Mouse (Mus musculus) MEL (cell line): Measurements from ENCODE around the gene Tbc1d20. TPM values are rescaled to one million over a fixed set of nuclear protein-coding genes. Genes with fewer than 3 reads are reported as not detected.

ENCODE experiments used
- DNase-seq: peaks from one replicate; pipeline ENCODE4 v3.0.0; 2011; ENCODE audit warnings: low read depth, low spot score
- H3K27ac ChIP-seq: 2 replicates; pipeline ENCODE4 v1.5.1; 2012; ENCODE audit warnings: low read depth, mild to moderate bottlenecking, control low read depth, low read length, moderate library complexity; ENCODE audit not compliant: control insufficient read depth
- H3K27me3 ChIP-seq, 2 experiments: fragments of 150-350 bp in 1 of 2; sonication (generic) in 1 of 2; 2 replicates each; pipeline ENCODE4 v1.6.1; 2012; ENCODE audit warnings: low read length in 2 of 2, mild to moderate bottlenecking in 2 of 2, improper control_type of control experiment in 1 of 2, moderate library complexity in 1 of 2; ENCODE audit not compliant: insufficient read depth in 2 of 2, control insufficient read depth in 1 of 2
- H3K36me3 ChIP-seq, 2 experiments: 2 replicates each; pipeline ENCODE4 v1.6.1; 2012 to 2014; ENCODE audit warnings: low read length in 2 of 2, improper control_type of control experiment in 1 of 2, inconsistent platforms in 1 of 2, mild to moderate bottlenecking in 1 of 2; ENCODE audit not compliant: insufficient read depth in 2 of 2, control insufficient read depth in 1 of 2
- H3K4me1 ChIP-seq, 2 experiments: fragments of 150-350 bp in 1 of 2; sonication (generic) in 1 of 2; 2 replicates each; pipeline ENCODE4 v1.6.1; 2012; ENCODE audit warnings: low read length in 2 of 2, improper control_type of control experiment in 1 of 2, mild to moderate bottlenecking in 1 of 2; ENCODE audit not compliant: insufficient read depth in 2 of 2, control insufficient read depth in 1 of 2
- H3K4me3 ChIP-seq, 2 experiments: fragments of 150-350 bp in 1 of 2; sonication (generic) in 1 of 2; 2 replicates each; pipeline ENCODE4 v1.5.1; 2012; ENCODE audit warnings: low read depth in 2 of 2, low read length in 2 of 2, mild to moderate bottlenecking in 2 of 2, moderate library complexity in 2 of 2, control low read depth in 1 of 2, improper control_type of control experiment in 1 of 2; ENCODE audit not compliant: control insufficient read depth in 1 of 2, insufficient read depth in 1 of 2
- H3K79me2 ChIP-seq: 2 replicates; pipeline ENCODE4 v1.6.1; 2012; ENCODE audit warnings: mild to moderate bottlenecking, low read length, moderate library complexity; ENCODE audit not compliant: control insufficient read depth, poor library complexity, insufficient read depth
- H3K9ac ChIP-seq: 2 replicates; pipeline ENCODE4 v1.6.1; 2012; ENCODE audit warnings: low read depth, mild to moderate bottlenecking, control low read depth, low read length, moderate library complexity; ENCODE audit not compliant: control insufficient read depth, poor library complexity, severe bottlenecking
- H3K9me3 ChIP-seq: fragments of 150-350 bp; sonication (generic); replicated peaks from 2 replicates; pipeline ENCODE4 v1.6.1; 2012; ENCODE audit warnings: mild to moderate bottlenecking, low read length, improper control_type of control experiment, moderate library complexity; ENCODE audit not compliant: insufficient read depth
- BHLHE40 ChIP-seq: IDR thresholded peaks from 2 replicates; pipeline ENCODE4 v1.6.1; 2012; ENCODE audit warnings: low read depth, mild to moderate bottlenecking, inconsistent platforms, low read length, improper control_type of control experiment, borderline replicate concordance
- ELF1 ChIP-seq: IDR thresholded peaks from 2 replicates; pipeline ENCODE4 v1.6.1; 2014; ENCODE audit warnings: low read depth, mild to moderate bottlenecking, inconsistent platforms, low read length, improper control_type of control experiment, moderate library complexity
- ETS1 ChIP-seq: IDR thresholded peaks from 2 replicates; pipeline ENCODE4 v1.6.1; 2012; ENCODE audit warnings: low read depth, mild to moderate bottlenecking, inconsistent platforms, low read length, improper control_type of control experiment, moderate library complexity
- GATA1 ChIP-seq: IDR thresholded peaks from 2 replicates; pipeline ENCODE4 v1.6.1; 2011; ENCODE audit warnings: low read depth, low read length, improper control_type of control experiment
- MXI1 ChIP-seq: IDR thresholded peaks from 2 replicates; pipeline ENCODE4 v1.6.1; 2011; ENCODE audit warnings: mild to moderate bottlenecking, low read depth, low read length, improper control_type of control experiment
- MYB ChIP-seq: IDR thresholded peaks from 2 replicates; pipeline ENCODE4 v1.6.1; 2011; ENCODE audit warnings: mild to moderate bottlenecking, low read depth, low read length, improper control_type of control experiment
- MYC ChIP-seq: IDR thresholded peaks from 2 replicates; pipeline ENCODE4 v1.6.1; 2011; ENCODE audit warnings: low read depth, mild to moderate bottlenecking, low read length, improper control_type of control experiment, moderate library complexity
- NRF1 ChIP-seq: IDR thresholded peaks from 2 replicates; pipeline ENCODE4 v1.6.1; 2014; ENCODE audit warnings: low read depth, mild to moderate bottlenecking, inconsistent platforms, low read length, improper control_type of control experiment, moderate library complexity; ENCODE audit not compliant: poor library complexity, insufficient read depth, severe bottlenecking
- POLR2A ChIP-seq, 2 experiments: IDR thresholded peaks; 2 replicates each; pipeline ENCODE4 v1.6.1; 2011 to 2012; ENCODE audit warnings: low read length in 2 of 2, mild to moderate bottlenecking in 2 of 2, control low read depth in 1 of 2, improper control_type of control experiment in 1 of 2, low read depth in 1 of 2, moderate library complexity in 1 of 2; ENCODE audit not compliant: control insufficient read depth in 1 of 2, insufficient read depth in 1 of 2, poor library complexity in 1 of 2
- POLR2AphosphoS5 ChIP-seq: IDR thresholded peaks from 2 replicates; pipeline ENCODE4 v1.6.1; 2012; ENCODE audit warnings: low read depth, borderline replicate concordance, mild to moderate bottlenecking, inconsistent platforms, low read length, moderate library complexity, mixed read lengths
- RAD21 ChIP-seq: IDR thresholded peaks from 2 replicates; pipeline ENCODE4 v1.6.1; 2011; ENCODE audit warnings: mild to moderate bottlenecking, low read depth, low read length, improper control_type of control experiment
- RCOR1 ChIP-seq: IDR thresholded peaks from 2 replicates; pipeline ENCODE4 v1.6.1; 2012; ENCODE audit warnings: low read depth, mild to moderate bottlenecking, inconsistent platforms, low read length, improper control_type of control experiment
- SIN3A ChIP-seq: IDR thresholded peaks from 2 replicates; pipeline ENCODE4 v1.6.1; 2012; ENCODE audit warnings: low read length, improper control_type of control experiment, inconsistent platforms
- SMC3 ChIP-seq: IDR thresholded peaks from 2 replicates; pipeline ENCODE4 v1.6.1; 2011; ENCODE audit warnings: low read depth, low read length, improper control_type of control experiment
- TCF12 ChIP-seq: IDR thresholded peaks from 2 replicates; pipeline ENCODE4 v1.6.1; 2014; ENCODE audit warnings: low read depth, mild to moderate bottlenecking, inconsistent platforms, low read length, improper control_type of control experiment, moderate library complexity
- UBTF ChIP-seq: IDR thresholded peaks from 2 replicates; pipeline ENCODE4 v1.6.1; 2012; ENCODE audit warnings: low read depth, mild to moderate bottlenecking, inconsistent platforms, low read length, improper control_type of control experiment, moderate library complexity, borderline replicate concordance; ENCODE audit not compliant: insufficient read depth
- ZMIZ1 ChIP-seq: IDR thresholded peaks from 2 replicates; pipeline ENCODE4 v1.6.1; 2012; ENCODE audit warnings: low read depth, mild to moderate bottlenecking, inconsistent platforms, low read length, improper control_type of control experiment, moderate library complexity
- ZNF384 ChIP-seq: IDR thresholded peaks from 2 replicates; pipeline ENCODE4 v1.6.1; 2012; ENCODE audit warnings: low read depth, mild to moderate bottlenecking, inconsistent platforms, low read length, improper control_type of control experiment
- polyA plus RNA-seq, 2 experiments: library from polyadenylated mRNA; stranded (reverse) in 1 of 2; unstranded in 1 of 2; fragments of >175 nt in 1 of 2; fragments of >200 nt in 1 of 2; gene quantifications; 2 replicates each; pipeline versions ENCODE4 v1.2.1 to v1.2.4; 2012; ENCODE audit warnings: low replicate concordance in 2 of 2, low read depth in 1 of 2; ENCODE audit not compliant: insufficient read length in 2 of 2, insufficient read depth in 1 of 2, missing spikeins in 1 of 2
- total RNA-seq: library from RNA; depleted of rRNA; stranded (reverse); fragments of 300-350 nt; gene quantifications from 2 replicates; pipeline ENCODE4 v1.2.3, GENCODE M21; 2012

Gene Tbc1d20
- total and polyA plus RNA-seq, 3 experiments: 19.6 to 31.4 TPM; not detected in 1

DNA sequence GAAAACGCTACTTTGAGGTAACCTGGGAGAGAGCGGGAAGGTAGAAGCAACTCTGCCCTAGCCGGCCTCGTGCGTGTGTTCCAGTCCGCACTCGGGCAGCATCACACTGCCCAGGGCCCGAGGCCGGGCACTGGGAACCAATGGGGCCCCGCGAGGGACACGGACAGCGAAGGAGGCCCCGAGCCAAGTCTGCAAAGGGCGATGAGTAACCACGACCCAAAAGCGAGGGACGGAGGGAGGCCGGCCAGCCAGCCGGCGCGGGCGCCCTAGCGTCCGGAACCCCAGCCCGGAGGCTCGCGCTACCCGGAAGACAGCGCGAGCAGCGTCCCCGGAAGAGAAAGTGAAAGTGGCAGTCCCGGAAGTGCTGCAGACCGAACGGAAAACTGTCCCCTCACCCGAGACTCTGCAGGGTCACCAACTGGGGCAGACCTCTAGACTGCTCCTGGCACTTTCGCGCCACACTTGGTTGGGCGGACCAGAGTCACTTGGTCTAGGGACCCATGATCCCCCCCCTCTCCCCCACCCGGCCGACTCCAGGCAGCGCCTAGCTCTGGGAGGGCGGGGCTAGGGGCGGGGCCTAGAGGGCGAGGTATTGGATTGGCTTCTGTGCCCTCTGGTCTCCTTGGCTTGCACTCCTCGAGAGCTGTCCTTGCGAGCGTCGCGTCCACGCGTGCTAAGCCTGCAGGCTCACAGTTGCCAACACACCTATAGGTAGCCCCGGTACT lies 38.6 kb downstream of the Tbc1d20 start, which contains the start of gene Rbck1 (continued):
- TF ChIP-seq MYC: peak; percentile 78
- TF ChIP-seq POLR2AphosphoS5: no peak
- TF ChIP-seq TCF12: peak; percentile 46
- TF ChIP-seq NRF1: peak; percentile 48
- peak; percentile 90 for TF ChIP-seq ETS1
- TF ChIP-seq MYB: 0 out of 2 replicates have a peak, but pooled peaks have one; percentile 21
- TF ChIP-seq SMC3: peak; percentile 2; the same call in 1 of the 2 replicates

DNA sequence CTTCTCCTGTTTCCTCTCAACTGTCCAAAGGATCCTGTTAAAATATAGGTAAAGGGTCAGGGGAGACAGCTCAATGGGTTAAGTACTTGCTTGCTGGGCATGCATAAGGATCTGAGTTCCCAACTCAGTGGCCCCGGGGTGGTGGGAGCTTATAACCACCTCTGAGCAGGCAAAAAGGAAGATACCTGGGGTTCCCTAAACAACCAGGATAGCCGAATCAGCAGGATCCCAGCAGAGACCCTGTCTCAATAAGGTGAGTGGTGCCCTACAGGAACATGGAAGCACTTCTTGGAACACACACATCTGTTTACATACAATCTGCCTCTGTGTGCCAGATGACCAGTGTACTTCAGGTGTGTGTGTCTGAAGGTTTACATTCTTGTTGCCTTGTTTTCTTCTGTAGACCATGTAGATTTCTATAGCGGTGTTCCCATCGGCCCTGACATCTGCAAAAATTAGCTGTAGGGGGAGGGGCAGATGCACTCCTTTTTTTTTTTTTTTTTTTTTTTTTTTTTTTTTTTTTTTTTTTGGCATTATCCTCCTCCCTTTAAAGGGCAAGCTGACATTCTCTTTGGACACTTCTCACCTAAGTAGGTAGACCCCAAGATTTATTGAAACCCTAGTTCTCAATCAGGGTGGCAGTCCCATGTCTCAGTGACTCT lies 39.8 kb downstream of the Tbc1d20 start:
- TF ChIP-seq RCOR1: no peak
- no peak for TF ChIP-seq UBTF
- no peak for TF ChIP-seq POLR2A (IDR thresholded peaks at IDR 0.05; ENCODE audit: control insufficient read depth in 1 of 2, insufficient read depth in 1 of 2, low read depth in 1 of 2, low read length in 2 of 2, poor library complexity in 1 of 2)
- no peak for TF ChIP-seq MYC
- no peak for TF ChIP-seq ZMIZ1
- no peak for TF ChIP-seq TCF12
- no peak for TF ChIP-seq RAD21
- no peak for TF ChIP-seq GATA1
- TF ChIP-seq ZNF384: peak; percentile 94
- Histone ChIP-seq H3K4me1 (peaks cover 20 to 41% of the 10 kb centered on the region in 2 experiments), H3K79me2 (peaks cover 25% of the 10 kb centered on the region), H3K4me3 (no peak overlapping the region), H3K36me3 (peaks cover 1 to 36% of the 10 kb centered on the region in 2 experiments; a peak in 3 of 4 replicates), H3K9ac (no peak overlapping the region), H3K27me3 (no peaks in the 10 kb centered on the region), H3K27ac (no peak overlapping the region), H3K9me3 (no peaks in the 10 kb centered on the region)
- DNase-seq: peak; percentile 40

DNA sequence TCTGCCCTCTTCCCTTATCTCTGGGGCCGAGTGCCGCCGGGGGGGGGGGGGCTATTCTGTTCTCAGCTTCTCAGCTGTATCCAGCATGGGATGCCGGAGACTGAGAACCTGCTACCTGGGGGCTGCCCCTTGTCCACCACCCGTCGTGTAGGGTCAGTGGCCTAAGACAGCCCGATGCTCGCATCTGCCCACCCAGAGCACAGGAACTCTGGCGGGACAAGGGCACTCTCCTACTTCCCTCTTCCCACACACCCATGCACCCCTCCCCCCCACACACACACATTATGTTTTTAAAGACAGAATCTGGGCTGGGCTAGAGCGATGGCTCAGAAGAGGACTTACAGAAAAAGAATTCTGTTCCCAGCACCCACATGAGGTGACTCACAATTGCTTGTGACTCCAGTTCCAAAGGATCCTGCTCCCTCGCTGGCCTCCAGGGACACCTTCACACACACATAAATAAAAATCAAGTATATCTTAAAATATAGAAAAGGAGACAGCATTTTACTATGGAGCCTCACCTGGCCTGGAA lies 41.7 kb downstream of the Tbc1d20 start:
- Histone ChIP-seq H3K4me3 (no peak overlapping the region), H3K9me3 (no peaks in the 10 kb centered on the region), H3K27ac (no peak overlapping the region), H3K36me3 (peaks cover 9 to 33% of the 10 kb centered on the region in 2 experiments; a peak in 3 of 4 replicates), H3K79me2 (peaks cover 29% of the 10 kb centered on the region), H3K9ac (no peak overlapping the region; the same call in 1 of the 2 replicates), H3K27me3 (no peaks in the 10 kb centered on the region), H3K4me1 (peaks cover 18 to 44% of the 10 kb centered on the region in 2 experiments)
- DNase-seq: peak; percentile 63
- TF ChIP-seq SIN3A (peak; percentile 26; the same call in 1 of the 2 replicates), BHLHE40 (no peak), MXI1 (no peak), ELF1 (0 out of 2 replicates have a peak, but pooled peaks have one; percentile 12)
